Mouse (Mus musculus) liver, adult 2 months (tissue): ENCODE results near the gene Mtor.

Experiments
- CTCF ChIP-seq: fragments of 200-500 bp; IDR thresholded peaks from 2 replicates; pipeline ENCODE4 v1.5.1; 2011; ENCODE audit warnings: low read depth, low read length, control low read depth
- POLR2A ChIP-seq: fragments of 200-500 bp; IDR thresholded peaks from 2 replicates; pipeline ENCODE4 v1.6.1; 2011; ENCODE audit warnings: low read length, control low read depth; ENCODE audit not compliant: insufficient read depth; ENCODE audit errors: extremely low read depth

DNA sequence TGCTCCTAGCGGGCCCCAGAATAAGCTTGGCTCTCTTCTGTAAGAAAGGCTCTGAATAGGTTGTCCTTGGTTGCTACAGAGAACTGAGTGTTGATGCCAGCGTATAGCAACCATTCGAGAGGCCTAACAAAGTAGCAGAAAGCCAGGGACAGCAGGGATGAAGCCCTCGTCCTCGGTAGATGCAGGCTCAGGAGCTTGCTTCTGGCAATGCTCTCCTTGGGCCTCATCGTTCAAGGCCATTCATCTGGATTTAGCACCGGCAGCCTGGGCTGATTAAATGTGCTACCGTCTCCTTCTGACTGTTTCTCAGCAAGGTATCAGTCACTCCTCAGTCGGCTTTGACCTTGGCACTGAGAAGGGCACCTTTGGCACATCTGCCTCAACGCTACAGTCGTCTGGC, 19.3 kb upstream of the Mtor start:
- TF ChIP-seq CTCF (no peak), POLR2A (no peak)
